Mouse (Mus musculus) hindbrain, postnatal 0 days (tissue): ENCODE results near the gene Snx33. TPM values are rescaled to one million over a fixed set of nuclear protein-coding genes. Genes with fewer than 3 reads are reported as not detected.
A peak's percentile ranks its signal among the peaks of the same experiment; 100 is the strongest.

Source experiments
- ATAC-seq: fragments of 200-750 bp; cut with Nextera tagmentation; 2 replicates; pipeline ENCODE4 v1.8.0; 2017; ENCODE audit warnings: mild to moderate bottlenecking, moderate TSS enrichment, moderate library complexity
- DNase-seq: peaks from one replicate; pipeline ENCODE4 v3.0.0-alpha.2; 2015; ENCODE audit warnings: low spot score
- H3K27ac ChIP-seq: fragments of 300-500 bp; sonication (generic); 2 replicates; pipeline ENCODE4 v1.5.1; 2014; ENCODE audit warnings: mild to moderate bottlenecking
- H3K27me3 ChIP-seq: fragments of 300-500 bp; sonication (generic); 2 replicates; pipeline ENCODE4 v1.6.1; 2014; ENCODE audit warnings: low read length, mixed read lengths; ENCODE audit not compliant: insufficient read depth
- H3K36me3 ChIP-seq: fragments of 300-500 bp; sonication (generic); 2 replicates; pipeline ENCODE4 v1.6.1; 2014; ENCODE audit warnings: low read length, mixed read lengths; ENCODE audit not compliant: insufficient read depth
- H3K4me1 ChIP-seq: fragments of 300-500 bp; sonication (generic); 2 replicates; pipeline ENCODE4 v1.6.1; 2014; ENCODE audit warnings: antibody characterized with exemption, low read length, mixed read lengths; ENCODE audit not compliant: insufficient read depth
- H3K4me2 ChIP-seq: fragments of 300-500 bp; sonication (generic); 2 replicates; pipeline ENCODE4 v1.6.1; 2014; ENCODE audit warnings: low read depth, mild to moderate bottlenecking, low read length, moderate library complexity, mixed read lengths
- H3K4me3 ChIP-seq: fragments of 300-500 bp; sonication (generic); 2 replicates; pipeline ENCODE4 v1.5.1; 2014; ENCODE audit warnings: low read length
- H3K9ac ChIP-seq: fragments of 300-500 bp; sonication (generic); replicated peaks from 2 replicates; pipeline ENCODE4 v1.6.1; 2014; ENCODE audit warnings: mild to moderate bottlenecking, low read length, moderate library complexity, mixed read lengths
- H3K9me3 ChIP-seq: fragments of 300-500 bp; sonication (generic); 2 replicates; pipeline ENCODE4 v1.6.1; 2016; ENCODE audit warnings: low read length, mixed read lengths
- CTCF ChIP-seq: IDR thresholded peaks from 2 replicates; pipeline ENCODE4 v1.5.1; 2016; ENCODE audit warnings: antibody characterized with exemption, control low read depth, low read depth
- WGBS: fragments of 180-500 bp; shearing (Covaris S2); extraction: QIAGEN DNeasy Blood & Tissue Kit; methylation state at CpG from one replicate; pipeline ENCODE4 v1.1.7; 2014; 5-methylcytosine and 5-hydroxymethylcytosine counted together
- polyA plus RNA-seq: library from polyadenylated mRNA; unstranded; fragments of >200 nt; fragmentation: Nextera tagmentation; extraction: Ambion mirVana; gene quantifications from 2 replicates; pipeline ENCODE4 v1.2.1, GENCODE M21; 2015
- total RNA-seq: library from RNA; depleted of rRNA; stranded (reverse); fragments of >200 nt; gene quantifications from 2 replicates; pipeline ENCODE4 v1.2.3, GENCODE M21; 2014; rRNA removed

Gene Snx33
- total RNA-seq = 6.7 and 9.7 TPM in 2 replicates
- 2.3 and 2.4 TPM in 2 replicates for polyA plus RNA-seq

DNA sequence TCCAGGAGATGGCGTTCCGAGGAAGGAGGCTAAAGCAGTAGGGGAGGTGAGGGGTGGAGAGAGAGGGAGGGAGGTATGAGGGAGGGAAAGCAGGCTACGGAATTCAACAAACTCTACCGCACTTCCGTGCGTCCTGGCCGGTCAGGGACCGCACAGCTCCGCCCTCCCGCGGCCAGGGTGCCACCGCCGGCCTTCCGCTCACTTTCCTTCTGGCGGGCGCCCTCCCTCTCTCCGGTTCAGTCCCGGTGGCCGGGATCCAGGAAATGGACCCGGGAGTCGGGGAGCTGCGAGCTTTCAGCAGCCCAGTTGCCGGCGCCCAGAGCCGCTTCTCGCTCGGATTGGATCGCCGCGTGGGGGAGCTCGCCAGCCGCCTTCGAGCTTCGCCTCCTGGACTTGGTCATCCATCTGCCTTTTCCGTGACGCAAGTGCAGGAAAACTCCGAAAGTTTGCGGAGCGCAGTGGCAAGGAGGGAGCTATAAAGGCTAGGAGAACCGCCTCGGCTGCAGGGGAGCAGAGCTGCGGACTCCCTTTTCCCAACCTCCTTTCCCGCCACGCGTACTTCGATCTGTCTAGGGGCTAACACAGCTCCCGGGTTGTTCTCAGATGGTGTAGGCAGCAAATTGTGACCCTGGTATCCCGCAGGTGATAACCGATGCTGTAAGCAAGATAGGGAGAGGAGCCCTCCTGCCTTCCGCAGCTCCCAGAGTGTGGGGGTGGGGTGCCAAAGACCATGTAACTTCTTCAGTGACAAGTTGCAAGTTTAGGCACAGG is at the start of gene Snx33:
Gene Snx33 (minus strand): TSS at position 331 of the 771 bp plus-strand sequence.
- Histone ChIP-seq H3K4me2 (peak within 1 kb of the TSS; percentile 85), H3K9me3 (no peaks in the 10 kb centered on the region), H3K9ac (peak within 1 kb of the TSS; percentile 52), H3K27ac (peak within 1 kb of the TSS; percentile 82), H3K4me1 (no peaks in the 10 kb centered on the region; the same call in none of the 2 replicates), H3K36me3 (no peaks in the 10 kb centered on the region), H3K4me3 (peak within 1 kb of the TSS; percentile 59), H3K27me3 (no peaks in the 10 kb centered on the region)
- ATAC-seq (peak; percentile 78), DNase-seq (peak; percentile 90)
- TF ChIP-seq CTCF = peak; percentile 73
- WGBS = under 1% methylated on average over 49 of the region's 50 CpGs

DNA sequence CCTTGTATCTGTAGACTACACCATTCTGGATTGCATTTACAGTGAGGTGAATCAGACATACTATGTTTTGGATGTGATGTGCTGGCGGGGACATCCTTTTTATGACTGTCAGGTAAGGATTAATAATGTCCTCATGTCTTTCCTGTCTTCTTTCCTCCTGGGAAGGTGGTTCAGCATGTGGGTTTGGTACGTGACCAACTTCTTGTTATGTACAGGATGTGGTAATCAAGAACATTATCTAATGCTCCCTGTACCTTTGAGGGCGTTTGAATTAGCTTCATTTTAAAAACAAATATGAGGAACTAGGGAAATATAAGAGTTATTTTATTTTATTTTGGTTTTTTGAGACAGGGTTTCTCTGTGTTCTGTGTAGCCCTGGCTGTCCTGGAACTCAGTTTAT is 47.0 kb upstream of the Snx33 start:
- ATAC-seq (no peak), DNase-seq (no peak)
- no peak overlapping the region for H3K9ac ChIP-seq
- peaks cover 6% of the 10 kb centered on the region; the same call in 1 of the 2 replicates for H3K36me3 ChIP-seq
- no peaks in the 10 kb centered on the region for H3K27me3 ChIP-seq
- no peaks in the 10 kb centered on the region for H3K4me1 ChIP-seq
- no peak overlapping the region for H3K4me2 ChIP-seq
- WGBS = 91% methylated on average over 3 of the region's 3 CpGs
- H3K4me3 ChIP-seq = no peak overlapping the region
- H3K27ac ChIP-seq = no peak overlapping the region
- no peaks in the 10 kb centered on the region for H3K9me3 ChIP-seq
- no peak for TF ChIP-seq CTCF

DNA sequence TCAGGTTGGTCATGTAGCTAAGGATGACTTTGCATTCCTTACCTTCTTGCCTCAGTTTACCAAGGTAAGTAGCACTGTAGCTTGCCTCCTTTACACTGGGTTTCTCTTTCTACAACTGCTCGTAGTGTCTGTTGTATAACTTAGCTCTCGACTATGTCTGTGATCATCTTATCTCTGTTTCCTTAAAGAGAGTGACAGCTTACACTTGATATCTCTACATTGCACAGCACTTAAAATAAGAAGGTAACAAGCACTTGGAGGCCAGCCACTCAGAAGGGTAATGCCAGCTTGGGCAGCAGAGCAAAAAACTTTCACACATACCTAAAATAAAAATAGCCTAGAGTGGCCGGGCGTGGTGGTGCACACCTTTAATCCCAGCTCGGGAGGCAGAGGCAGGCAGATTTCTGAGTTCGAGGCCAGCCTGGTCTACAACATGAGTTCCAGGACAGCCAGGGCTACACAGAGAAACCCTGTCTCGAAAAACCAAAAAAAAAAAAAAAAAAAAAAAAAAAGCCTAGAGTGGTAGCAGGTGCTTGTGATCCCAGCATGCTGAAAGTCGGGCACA is 45.9 kb upstream of the Snx33 start:
- H3K9me3 ChIP-seq = no peaks in the 10 kb centered on the region
- WGBS = 93% methylated on average over 7 of the region's 8 CpGs
- DNase-seq (no peak), ATAC-seq (no peak)
- TF ChIP-seq CTCF = no peak
- H3K27ac ChIP-seq = no peak overlapping the region
- no peak overlapping the region for H3K9ac ChIP-seq
- H3K4me1 ChIP-seq = no peaks in the 10 kb centered on the region
- H3K4me2 ChIP-seq = no peak overlapping the region
- H3K4me3 ChIP-seq = no peak overlapping the region
- no peaks in the 10 kb centered on the region for H3K27me3 ChIP-seq
- peaks cover 3% of the 10 kb centered on the region; the same call in 1 of the 2 replicates for H3K36me3 ChIP-seq

DNA sequence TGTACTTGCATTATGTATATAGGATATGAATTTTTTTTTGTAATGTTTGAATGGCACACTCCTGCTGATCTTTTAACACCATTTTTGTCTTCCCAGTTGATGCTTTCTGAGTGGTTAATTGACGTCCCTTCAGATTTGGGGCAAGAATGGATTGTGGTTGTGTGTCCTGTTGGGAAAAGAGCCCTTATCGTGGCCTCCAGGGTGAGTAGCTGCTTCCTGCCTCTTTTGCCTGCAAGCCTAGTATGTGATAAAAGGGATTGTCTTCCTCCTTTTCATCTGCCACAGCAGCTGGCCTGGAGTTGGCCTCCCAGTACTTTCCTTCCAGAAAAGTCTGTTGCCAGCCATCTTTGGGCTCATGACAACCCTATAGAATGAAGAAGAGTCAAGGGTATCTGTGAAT is 42.0 kb upstream of the Snx33 start:
- Histone ChIP-seq H3K4me1 (no peaks in the 10 kb centered on the region), H3K4me2 (no peak overlapping the region), H3K27ac (no peak overlapping the region), H3K4me3 (no peak overlapping the region), H3K9me3 (no peaks in the 10 kb centered on the region), H3K9ac (no peak overlapping the region), H3K36me3 (no peaks in the 10 kb centered on the region; the same call in 1 of the 2 replicates), H3K27me3 (no peaks in the 10 kb centered on the region)
- ATAC-seq = no peak
- TF ChIP-seq CTCF = no peak
- 83% methylated on average over 2 of the region's 2 CpGs for WGBS
- DNase-seq = no peak

DNA sequence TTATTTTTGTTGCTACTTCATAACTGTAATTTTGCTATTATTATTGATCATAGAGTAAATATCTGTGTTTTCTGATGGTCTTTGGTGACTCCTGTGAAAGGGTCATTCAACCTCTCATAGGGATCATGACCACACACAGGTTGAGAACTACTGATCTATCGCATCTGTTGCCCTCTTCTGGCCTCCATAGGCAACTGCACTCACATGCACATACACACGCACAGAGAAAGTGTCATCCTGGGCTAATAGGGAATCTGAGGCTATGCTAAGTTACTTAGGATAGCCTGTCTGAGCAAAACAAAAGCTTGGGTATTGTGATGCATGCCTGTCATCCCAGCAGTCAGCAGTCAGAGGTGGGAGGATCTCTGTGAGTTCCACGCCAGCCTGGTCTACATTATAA is 33.4 kb upstream of the Snx33 start:
- H3K4me3 ChIP-seq = no peak overlapping the region
- no peak overlapping the region for H3K9ac ChIP-seq
- H3K36me3 ChIP-seq = peaks cover 6% of the 10 kb centered on the region
- H3K4me1 ChIP-seq = no peaks in the 10 kb centered on the region
- no peaks in the 10 kb centered on the region for H3K27me3 ChIP-seq
- 95% methylated on average over 3 of the region's 3 CpGs for WGBS
- ATAC-seq = no peak
- H3K4me2 ChIP-seq = no peak overlapping the region
- no peak for DNase-seq
- TF ChIP-seq CTCF = peak; percentile 20; the same call in 1 of the 2 replicates
- no peaks in the 10 kb centered on the region for H3K9me3 ChIP-seq
- H3K27ac ChIP-seq = no peak overlapping the region

DNA sequence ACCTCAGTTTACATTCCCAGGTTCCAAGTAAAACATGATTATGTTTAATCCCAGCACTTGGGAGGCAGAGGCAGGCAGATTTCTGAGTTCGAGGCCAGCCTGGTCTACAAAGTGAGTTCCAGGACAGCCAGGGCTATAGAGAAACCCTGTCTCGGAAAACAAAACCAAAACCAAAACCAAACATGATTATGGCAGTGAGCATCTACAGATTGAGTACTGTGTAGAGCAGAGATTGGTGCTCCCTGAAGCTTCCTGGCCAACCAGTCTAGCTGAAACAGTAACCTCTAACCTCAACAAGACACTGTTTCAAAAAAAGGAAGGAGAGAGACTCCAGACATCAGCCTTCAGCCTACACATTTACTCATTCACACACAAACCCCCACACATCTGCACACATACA is 30.5 kb upstream of the Snx33 start:
- Histone ChIP-seq H3K4me2 (no peak overlapping the region), H3K4me1 (no peaks in the 10 kb centered on the region), H3K27ac (no peak overlapping the region), H3K9ac (no peak overlapping the region), H3K27me3 (no peaks in the 10 kb centered on the region), H3K36me3 (peaks cover 4% of the 10 kb centered on the region), H3K4me3 (no peak overlapping the region), H3K9me3 (no peaks in the 10 kb centered on the region)
- 94% methylated on average over 2 of the region's 2 CpGs for WGBS
- DNase-seq (no peak), ATAC-seq (no peak)
- no peak for TF ChIP-seq CTCF
